Mouse (Mus musculus) hindbrain, embryonic 14.5 days (tissue): ENCODE measurements at regions not wholly inside any gene's neighbourhood (a gene's known extent, or its start where the extent isn't known, plus 50 kb on each side); places are given as distances from the start of the nearest gene placed in this dataset.

Experiments
- ATAC-seq: fragments of 200-750 bp; cut with Nextera tagmentation; 2 replicates; pipeline ENCODE4 v1.8.0; 2017; ENCODE audit warnings: moderate number of reproducible peaks, mild to moderate bottlenecking, moderate TSS enrichment, moderate library complexity; ENCODE audit not compliant: low FRiP score
- DNase-seq: peaks from one replicate; pipeline ENCODE4 v3.0.0-alpha.2; 2015; ENCODE audit warnings: low spot score
- H3K27ac ChIP-seq: fragments of 300-500 bp; sonication (generic); 2 replicates; pipeline ENCODE4 v1.5.1; 2014; ENCODE audit warnings: mild to moderate bottlenecking, moderate library complexity
- H3K27me3 ChIP-seq: fragments of 300-500 bp; sonication (generic); 2 replicates; pipeline ENCODE4 v1.6.1; 2014; ENCODE audit warnings: mild to moderate bottlenecking, low read length, mixed read lengths; ENCODE audit not compliant: control insufficient read depth, insufficient read depth
- H3K36me3 ChIP-seq: fragments of 300-500 bp; sonication (generic); replicated peaks from 2 replicates; pipeline ENCODE4 v1.6.1; 2014; ENCODE audit not compliant: control insufficient read depth, insufficient read depth
- H3K4me1 ChIP-seq: fragments of 300-500 bp; sonication (generic); replicated peaks from 2 replicates; pipeline ENCODE4 v1.6.1; 2014; ENCODE audit warnings: antibody characterized with exemption, low read length, mixed read lengths; ENCODE audit not compliant: control insufficient read depth, insufficient read depth
- H3K4me2 ChIP-seq: fragments of 300-500 bp; sonication (generic); replicated peaks from 2 replicates; pipeline ENCODE4 v1.6.1; 2014; ENCODE audit warnings: mild to moderate bottlenecking, moderate library complexity
- H3K4me3 ChIP-seq: fragments of 300-500 bp; sonication (generic); replicated peaks from 2 replicates; pipeline ENCODE4 v1.5.1; 2014; ENCODE audit warnings: mild to moderate bottlenecking, low read length
- H3K9ac ChIP-seq: fragments of 300-500 bp; sonication (generic); 2 replicates; pipeline ENCODE4 v1.6.1; 2014
- H3K9me3 ChIP-seq: fragments of 300-500 bp; sonication (generic); 2 replicates; pipeline ENCODE4 v1.6.1; 2016; ENCODE audit warnings: low read length; ENCODE audit not compliant: control insufficient read depth
- WGBS: fragments of 180-500 bp; shearing (Covaris S2); extraction: QIAGEN DNeasy Blood & Tissue Kit; methylation state at CpG from one replicate; pipeline ENCODE4 v1.1.7; 2014; 5-methylcytosine and 5-hydroxymethylcytosine counted together

GRCm38 (mm10) chr13:110633899-110634298 lies 239.1 kb downstream of the Plk2 start:
- no peak overlapping the region for H3K9ac ChIP-seq
- ATAC-seq = no peak
- H3K4me2 ChIP-seq = no peak overlapping the region
- H3K27ac ChIP-seq = no peak overlapping the region
- no peaks in the 10 kb centered on the region for H3K4me1 ChIP-seq
- no peak overlapping the region for H3K4me3 ChIP-seq
- 74% methylated on average over 1 of the region's 1 CpGs for WGBS
- no peaks in the 10 kb centered on the region for H3K27me3 ChIP-seq
- no peak for DNase-seq
- H3K9me3 ChIP-seq = no peaks in the 10 kb centered on the region
- H3K36me3 ChIP-seq = no peaks in the 10 kb centered on the region

- Histone ChIP-seq H3K27me3 (no peaks in the 10 kb centered on the region), H3K9ac (no peak overlapping the region), H3K27ac (peak overlapping the region; percentile 36; the same call in 1 of the 2 replicates), H3K4me3 (no peak overlapping the region), H3K9me3 (no peaks in the 10 kb centered on the region), H3K4me1 (peaks cover 5% of the 10 kb centered on the region), H3K36me3 (no peaks in the 10 kb centered on the region), H3K4me2 (no peak overlapping the region)
- DNase-seq (no peak), ATAC-seq (peak; percentile 21; the same call in 1 of the 2 replicates)
- WGBS = 51% methylated on average over 3 of the region's 3 CpGs
These were observed 247.9 kb downstream of the Plk2 start for GRCm38 (mm10) chr13:110642792-110643191.

- Histone ChIP-seq H3K9ac (no peak overlapping the region), H3K9me3 (no peaks in the 10 kb centered on the region), H3K27ac (peak overlapping the region; percentile 36; the same call in 1 of the 2 replicates), H3K4me3 (no peak overlapping the region), H3K4me2 (peak overlapping the region; percentile 28), H3K4me1 (peaks cover 5% of the 10 kb centered on the region), H3K27me3 (no peaks in the 10 kb centered on the region), H3K36me3 (no peaks in the 10 kb centered on the region)
- 29% methylated on average over 11 of the region's 11 CpGs for WGBS
- ATAC-seq (peak; percentile 57; the same call in 1 of the 2 replicates), DNase-seq (no peak)
These were observed 248.5 kb downstream of the Plk2 start for GRCm38 (mm10) chr13:110643198-110643896.

- 0 out of 2 replicates have a peak overlapping the region, but pooled peaks have one; percentile 14 for H3K27ac ChIP-seq
These were observed 249.0 kb downstream of the Plk2 start for GRCm38 (mm10) chr13:110643897-110644213.

GRCm38 (mm10) chr13:110649378-110649777 lies 254.5 kb downstream of the Plk2 start:
- Histone ChIP-seq H3K27ac (no peak overlapping the region), H3K4me1 (0 out of 2 replicates have a peak, but pooled peaks cover 11% of the 10 kb centered on the region), H3K27me3 (no peaks in the 10 kb centered on the region), H3K4me2 (no peak overlapping the region), H3K4me3 (no peak overlapping the region), H3K9ac (no peak overlapping the region), H3K9me3 (no peaks in the 10 kb centered on the region), H3K36me3 (no peaks in the 10 kb centered on the region)
- no peak for ATAC-seq
- DNase-seq = no peak
- WGBS = 66% methylated on average over 1 of the region's 1 CpGs

More at GRCm38 (mm10) chr13:110643897-110644213, 249.0 kb downstream of the Plk2 start:
- WGBS = 51% methylated on average over 3 of the region's 3 CpGs
- Histone ChIP-seq H3K9ac (no peak overlapping the region), H3K9me3 (no peaks in the 10 kb centered on the region), H3K4me1 (peaks cover 5% of the 10 kb centered on the region), H3K27me3 (no peaks in the 10 kb centered on the region), H3K36me3 (no peaks in the 10 kb centered on the region), H3K4me2 (peak overlapping the region; percentile 28), H3K4me3 (no peak overlapping the region)
- ATAC-seq = no peak; the same call in 1 of the 2 replicates
- no peak for DNase-seq

- Histone ChIP-seq H3K4me3 (no peak overlapping the region), H3K4me1 (0 out of 2 replicates have a peak, but pooled peaks cover 11% of the 10 kb centered on the region), H3K27me3 (no peaks in the 10 kb centered on the region), H3K4me2 (no peak overlapping the region), H3K36me3 (no peaks in the 10 kb centered on the region), H3K27ac (peak overlapping the region; percentile 59), H3K9me3 (no peaks in the 10 kb centered on the region), H3K9ac (no peak overlapping the region)
- WGBS = 23% methylated on average over 2 of the region's 2 CpGs
- ATAC-seq (peak; percentile 76), DNase-seq (peak; percentile 74)
These were observed 255.1 kb downstream of the Plk2 start for GRCm38 (mm10) chr13:110649870-110650497.

- 0 out of 2 replicates have a peak, but pooled peaks cover 11% of the 10 kb centered on the region for H3K4me1 ChIP-seq
- H3K27ac ChIP-seq = peak overlapping the region; percentile 38; the same call in 1 of the 2 replicates
- no peak overlapping the region for H3K4me2 ChIP-seq
- H3K4me3 ChIP-seq = no peak overlapping the region
- H3K27me3 ChIP-seq = no peaks in the 10 kb centered on the region
- no peak overlapping the region for H3K9ac ChIP-seq
- 53% methylated on average over 7 of the region's 7 CpGs for WGBS
- H3K9me3 ChIP-seq = no peaks in the 10 kb centered on the region
- ATAC-seq = no peak
- no peak for DNase-seq
- H3K36me3 ChIP-seq = no peaks in the 10 kb centered on the region
These were observed 257.4 kb downstream of the Plk2 start for GRCm38 (mm10) chr13:110652201-110652600.

- H3K4me2 ChIP-seq = no peak overlapping the region
- H3K27me3 ChIP-seq = no peaks in the 10 kb centered on the region
- ATAC-seq (no peak), DNase-seq (no peak)
- WGBS = 57% methylated on average over 2 of the region's 2 CpGs
- no peak overlapping the region for H3K27ac ChIP-seq
- H3K9ac ChIP-seq = no peak overlapping the region
- H3K9me3 ChIP-seq = no peaks in the 10 kb centered on the region
- no peak overlapping the region for H3K4me3 ChIP-seq
- H3K36me3 ChIP-seq = no peaks in the 10 kb centered on the region
- H3K4me1 ChIP-seq = no peaks in the 10 kb centered on the region
These were observed 270.4 kb downstream of the Plk2 start for GRCm38 (mm10) chr13:110665073-110665800.

- Histone ChIP-seq H3K4me2 (no peak overlapping the region), H3K36me3 (no peaks in the 10 kb centered on the region), H3K9ac (no peak overlapping the region), H3K27me3 (no peaks in the 10 kb centered on the region), H3K27ac (no peak overlapping the region), H3K4me3 (no peak overlapping the region), H3K9me3 (no peaks in the 10 kb centered on the region), H3K4me1 (no peaks in the 10 kb centered on the region)
- WGBS = 62% methylated on average over 7 of the region's 7 CpGs
- no peak for DNase-seq
- ATAC-seq = no peak
These were observed 272.6 kb downstream of the Plk2 start for GRCm38 (mm10) chr13:110667276-110667956.
